Mouse (Mus musculus) hindbrain, embryonic 10.5 days (tissue): ENCODE data around the gene Rd3. TPM values are rescaled to one million over a fixed set of nuclear protein-coding genes. Genes with fewer than 3 reads are reported as not detected.

Experiments
- DNase-seq: peaks from one replicate; pipeline ENCODE4 v3.0.0-alpha.2; 2017; ENCODE audit warnings: low spot score
- H3K27ac ChIP-seq: fragments of 300-500 bp; sonication (generic); 2 replicates; pipeline ENCODE4 v1.5.1; 2016; ENCODE audit warnings: mild to moderate bottlenecking, moderate library complexity
- H3K27me3 ChIP-seq: fragments of 300-500 bp; sonication (generic); 2 replicates; pipeline ENCODE4 v1.6.1; 2016; ENCODE audit warnings: mild to moderate bottlenecking; ENCODE audit not compliant: poor library complexity, insufficient read depth, severe bottlenecking
- H3K36me3 ChIP-seq: fragments of 300-500 bp; sonication (generic); 2 replicates; pipeline ENCODE4 v1.6.1; 2016; ENCODE audit warnings: mild to moderate bottlenecking, moderate library complexity
- H3K4me1 ChIP-seq: fragments of 300-500 bp; sonication (generic); replicated peaks from 2 replicates; pipeline ENCODE4 v1.6.1; 2016; ENCODE audit warnings: mild to moderate bottlenecking
- H3K4me3 ChIP-seq: fragments of 300-500 bp; sonication (generic); 2 replicates; pipeline ENCODE4 v1.5.1; 2016; ENCODE audit warnings: mild to moderate bottlenecking, moderate library complexity
- H3K9me3 ChIP-seq: fragments of 300-500 bp; sonication (generic); 2 replicates; pipeline ENCODE4 v1.6.1; 2016; ENCODE audit warnings: mild to moderate bottlenecking, moderate library complexity
- WGBS: fragments of 180-500 bp; shearing (Covaris S2); methylation state at CpG from one replicate; pipeline ENCODE4 v1.1.7; 2016; 5-methylcytosine and 5-hydroxymethylcytosine counted together
- polyA plus RNA-seq: library from polyadenylated mRNA; unstranded; fragments of >200 nt; fragmentation: Nextera tagmentation; extraction: Ambion mirVana; gene quantifications from 2 replicates; pipeline ENCODE4 v1.2.1, GENCODE M21; 2016

Gene Rd3
- polyA plus RNA-seq, 1 experiment from 2014 or later, result 2.9 TPM

GRCm38 (mm10) chr1:191996621-191997185 lies 19.5 kb downstream of the Rd3 start:
- H3K27me3 ChIP-seq, result no peaks in the 10 kb centered on the region
- no peak overlapping the region for H3K4me3 ChIP-seq
- no peak for DNase-seq
- H3K4me1 ChIP-seq, result peaks cover 7% of the 10 kb centered on the region; the same call in 1 of the 2 replicates
- H3K9me3 ChIP-seq, result no peaks in the 10 kb centered on the region
- no peak overlapping the region for H3K27ac ChIP-seq
- no peaks in the 10 kb centered on the region for H3K36me3 ChIP-seq
- WGBS, result 93% methylated on average over 8 of the region's 8 CpGs

GRCm38 (mm10) chr1:191999022-191999421 lies 21.9 kb downstream of the Rd3 start:
- no peak overlapping the region for H3K27ac ChIP-seq
- no peaks in the 10 kb centered on the region for H3K4me1 ChIP-seq
- no peaks in the 10 kb centered on the region for H3K27me3 ChIP-seq
- H3K36me3 ChIP-seq, result no peaks in the 10 kb centered on the region
- no peak for DNase-seq
- no peak overlapping the region for H3K4me3 ChIP-seq
- no peaks in the 10 kb centered on the region for H3K9me3 ChIP-seq

Other genes with a start within 250 kb of the Rd3 start
- gene Nek2, start 155.9 kb upstream of the Rd3 start, polyA plus RNA-seq, result 41.6 and 59.7 TPM in 2 replicates
- 1.3 and 1.6 TPM in 2 replicates for gene Slc30a1, start 70.6 kb upstream of the Rd3 start, polyA plus RNA-seq
- 2.4 and 5.6 TPM in 2 replicates for gene Traf5, start 115.2 kb downstream of the Rd3 start, polyA plus RNA-seq
- 14.3 and 15.1 TPM in 2 replicates for gene Rcor3, start 160.7 kb downstream of the Rd3 start, polyA plus RNA-seq
- 0.84 and 1.4 TPM in 2 replicates for gene Kcnh1, start 213.4 kb downstream of the Rd3 start, polyA plus RNA-seq